Mouse (Mus musculus) stomach, embryonic 14.5 days (tissue): ENCODE results near the gene Hao1. TPM values are rescaled to one million over a fixed set of nuclear protein-coding genes. Genes with fewer than 3 reads are reported as not detected.

Experiments used
- ATAC-seq: fragments of 200-750 bp; cut with Nextera tagmentation; 2 replicates; pipeline ENCODE4 v1.8.0; 2017; ENCODE audit warnings: low read depth, moderate TSS enrichment; ENCODE audit not compliant: insufficient number of reproducible peaks, insufficient read depth, low FRiP score
- H3K27ac ChIP-seq: fragments of 300-500 bp; sonication (generic); 2 replicates; pipeline ENCODE4 v1.5.1; 2014; ENCODE audit warnings: mild to moderate bottlenecking, low read length, moderate library complexity, mixed read lengths
- H3K27me3 ChIP-seq: fragments of 300-500 bp; sonication (generic); 2 replicates; pipeline ENCODE4 v1.6.1; 2014; ENCODE audit warnings: low read length, control low read depth, mixed read lengths; ENCODE audit not compliant: control insufficient read depth, insufficient read depth
- H3K36me3 ChIP-seq: fragments of 300-500 bp; sonication (generic); 2 replicates; pipeline ENCODE4 v1.6.1; 2014; ENCODE audit warnings: mild to moderate bottlenecking, control low read depth, low read length, moderate library complexity, mixed read lengths; ENCODE audit not compliant: control insufficient read depth, insufficient read depth
- H3K4me1 ChIP-seq: fragments of 300-500 bp; sonication (generic); 2 replicates; pipeline ENCODE4 v1.6.1; 2014; ENCODE audit warnings: low read length, control low read depth, mixed read lengths; ENCODE audit not compliant: control insufficient read depth, insufficient read depth
- H3K4me2 ChIP-seq: fragments of 300-500 bp; sonication (generic); replicated peaks from 2 replicates; pipeline ENCODE4 v1.6.1; 2014; ENCODE audit warnings: low read depth, low read length, control low read depth
- H3K4me3 ChIP-seq: fragments of 300-500 bp; sonication (generic); 2 replicates; pipeline ENCODE4 v1.5.1; 2014; ENCODE audit warnings: low read depth, low read length, control low read depth
- H3K9ac ChIP-seq: fragments of 300-500 bp; sonication (generic); replicated peaks from 2 replicates; pipeline ENCODE4 v1.6.1; 2014; ENCODE audit warnings: low read depth, mild to moderate bottlenecking, control low read depth, low read length, moderate library complexity, mixed read lengths
- H3K9me3 ChIP-seq: fragments of 300-500 bp; sonication (generic); 2 replicates; pipeline ENCODE4 v1.6.1; 2016; ENCODE audit warnings: low read depth, low read length, control low read depth; ENCODE audit not compliant: control insufficient read depth
- WGBS: fragments of 180-500 bp; shearing (Covaris S2); extraction: QIAGEN DNeasy Blood & Tissue Kit; methylation state at CpG from one replicate; pipeline ENCODE4 v1.1.7; 2014; 5-methylcytosine and 5-hydroxymethylcytosine counted together
- polyA plus RNA-seq: library from polyadenylated mRNA; unstranded; fragments of >200 nt; fragmentation: Nextera tagmentation; extraction: Ambion mirVana; gene quantifications from 2 replicates; pipeline ENCODE4 v1.2.1, GENCODE M21; 2014

Gene Hao1
- polyA plus RNA-seq: not detected in 2 replicates

DNA sequence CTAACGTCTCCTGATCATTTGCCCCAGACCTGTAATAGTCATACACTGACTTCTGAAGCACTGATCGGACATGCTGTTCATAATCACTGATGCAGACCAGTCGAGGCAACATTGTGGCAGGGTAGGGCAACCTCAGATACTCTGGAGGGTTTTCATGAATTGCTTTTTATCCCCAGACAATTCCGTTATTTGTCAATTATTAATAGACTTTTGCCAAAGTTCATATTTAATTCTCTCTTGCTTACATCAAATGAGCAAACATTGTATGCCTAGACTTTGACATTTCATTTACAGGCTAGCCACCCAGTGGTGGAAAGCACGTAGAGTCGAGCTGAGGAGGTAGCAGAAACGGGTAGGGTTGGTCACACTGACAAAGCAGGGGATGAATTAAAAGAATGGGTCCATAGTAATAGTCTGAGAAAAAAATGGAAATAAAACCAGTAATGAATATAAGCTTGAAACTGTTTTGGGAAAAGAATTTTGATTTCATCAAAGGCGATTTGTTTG is at the start of gene Hao1:
Hao1 (minus strand) TSS at position 148 of the 507 bp plus-strand sequence.
- Histone ChIP-seq H3K36me3 (no peaks in the 10 kb centered on the region), H3K9ac (no peak within 1 kb of the TSS), H3K4me3 (no peak within 1 kb of the TSS), H3K27ac (no peak within 1 kb of the TSS), H3K27me3 (no peaks in the 10 kb centered on the region), H3K4me2 (no peak within 1 kb of the TSS), H3K4me1 (no peaks in the 10 kb centered on the region), H3K9me3 (no peaks in the 10 kb centered on the region)
- no peak for ATAC-seq
- WGBS: 72% methylated on average over 8 of the region's 8 CpGs

DNA sequence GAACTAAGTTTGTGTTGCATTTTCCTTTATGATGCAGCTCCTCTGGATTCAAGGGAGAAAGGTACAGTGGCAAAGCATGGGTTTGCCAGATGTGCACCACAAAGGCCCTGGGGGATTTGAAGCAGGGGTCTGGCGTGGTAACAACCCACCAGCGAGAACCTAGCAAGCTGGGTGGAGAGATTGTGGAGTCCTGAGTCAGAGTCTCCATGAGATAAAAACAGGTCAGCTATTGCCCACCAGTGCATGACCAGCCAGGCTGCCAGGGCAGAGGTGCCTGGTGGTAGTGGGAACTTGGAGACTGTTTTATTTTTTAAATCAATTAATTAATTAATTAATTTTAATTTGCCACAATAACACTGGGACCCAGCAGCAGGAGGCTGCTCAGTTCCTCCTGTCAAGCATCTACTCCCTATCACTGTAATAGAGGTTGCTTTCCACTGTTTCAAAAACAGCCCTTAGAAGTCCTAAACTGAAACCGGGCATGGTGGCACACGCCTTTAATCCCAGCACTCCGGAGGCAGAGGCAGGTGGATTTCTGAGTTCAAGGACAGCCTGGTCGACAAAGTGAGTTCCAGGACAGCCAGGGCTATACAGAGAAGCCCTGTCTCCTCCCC is 37.0 kb upstream of the Hao1 start:
- no peak for ATAC-seq
- 91% methylated on average over 6 of the region's 6 CpGs for WGBS
- H3K27me3 ChIP-seq: no peaks in the 10 kb centered on the region
- H3K9me3 ChIP-seq: no peaks in the 10 kb centered on the region
- no peak overlapping the region for H3K4me2 ChIP-seq
- no peak overlapping the region for H3K27ac ChIP-seq
- H3K4me3 ChIP-seq: no peak overlapping the region
- H3K36me3 ChIP-seq: no peaks in the 10 kb centered on the region
- no peak overlapping the region for H3K9ac ChIP-seq
- H3K4me1 ChIP-seq: no peaks in the 10 kb centered on the region

DNA sequence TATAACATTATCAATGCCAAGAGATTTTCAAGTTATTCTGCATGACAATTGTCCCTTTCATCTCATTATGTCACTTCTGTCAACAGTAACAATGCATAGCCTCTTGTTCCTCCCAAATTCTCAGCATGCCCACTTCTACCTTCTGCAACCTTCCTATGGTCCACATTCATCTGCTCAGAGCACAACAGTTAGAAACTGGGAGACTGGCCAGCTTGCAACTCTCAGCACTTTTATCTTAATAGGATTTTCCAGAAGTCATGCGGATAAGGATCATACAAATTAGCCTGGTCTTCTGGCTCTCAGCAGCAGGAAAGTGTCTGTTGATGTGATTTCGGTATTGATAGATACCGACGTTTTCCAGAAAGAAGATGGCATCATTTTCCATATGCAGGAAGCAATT is 31.1 kb upstream of the Hao1 start:
- WGBS: 60% methylated on average over 4 of the region's 4 CpGs
- Histone ChIP-seq H3K9me3 (no peaks in the 10 kb centered on the region), H3K27ac (no peak overlapping the region), H3K4me2 (no peak overlapping the region), H3K27me3 (no peaks in the 10 kb centered on the region), H3K9ac (no peak overlapping the region), H3K4me1 (no peaks in the 10 kb centered on the region), H3K4me3 (no peak overlapping the region), H3K36me3 (no peaks in the 10 kb centered on the region)
- no peak for ATAC-seq

DNA sequence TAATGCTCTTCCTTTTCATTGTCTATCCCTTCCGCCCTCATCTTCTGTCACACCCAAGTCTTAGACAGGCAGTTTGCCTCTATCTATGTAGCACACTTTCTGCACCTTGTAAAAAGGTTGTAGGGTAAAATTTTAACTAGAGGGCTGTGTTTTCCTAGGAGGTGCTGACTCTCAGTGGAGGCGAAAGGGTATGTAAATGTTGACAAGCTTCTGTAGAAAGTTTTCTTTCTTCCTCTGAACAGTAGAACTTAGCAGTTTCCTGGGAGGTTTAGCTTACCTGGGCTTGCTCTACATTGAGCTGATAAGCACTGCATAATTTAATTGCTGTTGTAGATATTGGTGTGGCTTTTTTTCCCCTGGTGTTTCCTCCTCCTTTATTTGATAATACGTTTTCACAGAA is 5.3 kb upstream of the Hao1 start:
- WGBS: 69% methylated on average over 3 of the region's 3 CpGs
- Histone ChIP-seq H3K4me1 (no peaks in the 10 kb centered on the region), H3K4me2 (no peak overlapping the region), H3K27ac (no peak overlapping the region), H3K4me3 (no peak overlapping the region), H3K9ac (no peak overlapping the region), H3K36me3 (no peaks in the 10 kb centered on the region), H3K9me3 (no peaks in the 10 kb centered on the region; the same call in 1 of the 2 replicates), H3K27me3 (no peaks in the 10 kb centered on the region)
- peak; percentile 63; the same call in 1 of the 2 replicates for ATAC-seq

DNA sequence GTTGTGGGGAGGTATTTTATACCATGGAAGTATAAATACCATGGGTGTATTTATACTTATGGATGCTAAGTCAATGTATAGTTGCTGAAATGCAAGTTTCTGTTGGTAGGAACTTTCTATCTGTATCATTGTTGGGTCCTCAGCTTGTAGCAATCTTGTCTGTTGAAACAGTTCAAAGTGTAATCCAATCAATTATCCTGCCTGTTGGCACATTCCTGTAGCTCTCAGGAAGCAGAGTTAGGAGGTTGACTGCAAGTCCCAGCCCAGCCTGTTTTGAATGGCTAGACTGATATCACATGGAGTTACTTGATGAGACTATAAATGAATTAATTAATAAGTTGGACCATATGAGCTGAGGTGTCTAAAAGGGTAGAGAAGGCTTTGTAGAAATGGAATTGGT is 1.8 kb downstream of the Hao1 start:
- Histone ChIP-seq H3K36me3 (no peaks in the 10 kb centered on the region), H3K9me3 (no peaks in the 10 kb centered on the region), H3K27ac (no peak overlapping the region), H3K4me1 (no peaks in the 10 kb centered on the region), H3K27me3 (no peaks in the 10 kb centered on the region), H3K9ac (no peak overlapping the region), H3K4me2 (no peak overlapping the region), H3K4me3 (no peak overlapping the region)
- ATAC-seq: no peak

DNA sequence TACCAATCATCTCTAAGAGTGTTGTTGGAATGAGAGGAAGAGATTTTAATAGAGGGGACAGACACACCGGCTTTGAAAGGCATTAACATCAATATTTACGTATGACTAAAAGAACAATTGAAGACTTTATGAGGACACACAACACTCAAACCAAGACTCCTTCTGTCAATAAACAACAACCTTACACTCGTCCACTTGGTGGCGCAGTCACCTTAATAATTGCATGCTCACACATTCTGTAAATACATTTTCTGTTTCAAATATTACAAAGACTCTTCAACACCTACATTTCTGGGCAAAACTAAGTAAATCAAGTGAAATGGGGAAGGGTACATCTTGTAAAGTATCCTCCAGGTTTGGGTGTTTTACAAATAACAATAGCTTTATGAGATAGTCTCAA is 4.4 kb downstream of the Hao1 start:
- H3K36me3 ChIP-seq: no peaks in the 10 kb centered on the region
- no peak overlapping the region for H3K4me3 ChIP-seq
- WGBS: 20% methylated on average over 4 of the region's 4 CpGs
- H3K27ac ChIP-seq: no peak overlapping the region
- H3K4me2 ChIP-seq: no peak overlapping the region
- no peaks in the 10 kb centered on the region for H3K9me3 ChIP-seq
- no peak for ATAC-seq
- no peaks in the 10 kb centered on the region for H3K27me3 ChIP-seq
- H3K4me1 ChIP-seq: no peaks in the 10 kb centered on the region
- no peak overlapping the region for H3K9ac ChIP-seq

DNA sequence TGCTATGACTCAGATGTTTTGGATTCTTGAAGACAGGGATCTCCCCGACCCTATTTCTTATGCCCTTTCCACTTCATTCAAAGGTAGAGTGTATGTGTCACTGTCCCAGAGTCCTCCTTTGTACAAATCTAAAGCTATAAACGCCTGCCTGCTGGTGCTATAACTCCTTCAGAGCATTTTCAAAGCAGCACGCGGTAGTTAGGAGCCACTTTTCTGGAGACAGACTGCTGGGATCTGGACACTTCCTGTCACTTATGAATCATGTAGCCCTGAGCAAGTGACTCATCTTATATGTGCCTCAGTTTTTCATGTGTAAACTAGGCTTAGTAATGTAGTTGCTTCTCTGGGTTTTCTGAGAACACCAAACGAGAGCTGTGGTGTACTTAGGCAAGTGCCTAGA is 9.1 kb downstream of the Hao1 start:
- Histone ChIP-seq H3K4me1 (no peaks in the 10 kb centered on the region), H3K4me2 (no peak overlapping the region), H3K9ac (no peak overlapping the region), H3K36me3 (no peaks in the 10 kb centered on the region), H3K4me3 (no peak overlapping the region), H3K27me3 (no peaks in the 10 kb centered on the region), H3K9me3 (no peaks in the 10 kb centered on the region), H3K27ac (no peak overlapping the region)
- 63% methylated on average over 5 of the region's 5 CpGs for WGBS
- no peak for ATAC-seq

DNA sequence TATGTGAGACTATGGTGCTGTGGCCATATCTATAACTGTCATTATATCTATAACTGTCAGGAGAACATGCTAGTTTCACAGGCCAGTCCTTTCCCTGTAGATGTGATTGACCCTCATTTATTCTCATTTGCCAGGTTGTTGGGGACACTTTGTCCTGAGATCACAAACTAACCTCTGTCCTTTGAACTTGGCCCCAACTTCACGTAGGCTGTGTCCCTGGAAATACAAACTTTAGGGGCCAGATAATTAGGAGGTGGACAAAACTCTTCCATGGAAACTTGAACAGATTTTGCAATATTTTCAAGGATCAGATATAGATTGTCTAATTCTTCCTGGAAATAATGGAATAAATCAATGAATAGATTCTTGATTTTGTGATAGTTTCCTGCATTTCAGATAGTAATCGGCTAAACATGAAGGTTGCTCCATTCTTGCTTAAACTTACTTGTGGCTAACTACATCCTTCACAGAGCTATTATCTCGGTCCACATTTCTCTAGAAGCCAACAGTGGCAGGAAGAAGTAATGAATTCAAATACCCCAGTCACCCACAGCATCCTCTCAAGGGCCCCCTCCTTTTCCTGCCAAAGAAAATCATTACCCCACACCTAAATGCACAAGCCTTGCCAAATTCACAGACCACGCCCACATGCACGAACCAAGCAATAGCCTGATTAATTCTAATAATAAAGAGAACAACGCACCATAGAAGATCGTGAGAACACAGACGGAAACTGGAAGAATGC is 9.7 kb downstream of the Hao1 start:
- Histone ChIP-seq H3K4me2 (no peak overlapping the region), H3K9ac (no peak overlapping the region), H3K27ac (no peak overlapping the region), H3K4me1 (no peaks in the 10 kb centered on the region), H3K27me3 (no peaks in the 10 kb centered on the region), H3K36me3 (no peaks in the 10 kb centered on the region), H3K9me3 (no peaks in the 10 kb centered on the region), H3K4me3 (no peak overlapping the region)
- no peak for ATAC-seq
- WGBS: 80% methylated on average over 8 of the region's 8 CpGs
